Comparison of ENCODE assay signal across 7 mouse cellular contexts in the genomic region with DNA sequence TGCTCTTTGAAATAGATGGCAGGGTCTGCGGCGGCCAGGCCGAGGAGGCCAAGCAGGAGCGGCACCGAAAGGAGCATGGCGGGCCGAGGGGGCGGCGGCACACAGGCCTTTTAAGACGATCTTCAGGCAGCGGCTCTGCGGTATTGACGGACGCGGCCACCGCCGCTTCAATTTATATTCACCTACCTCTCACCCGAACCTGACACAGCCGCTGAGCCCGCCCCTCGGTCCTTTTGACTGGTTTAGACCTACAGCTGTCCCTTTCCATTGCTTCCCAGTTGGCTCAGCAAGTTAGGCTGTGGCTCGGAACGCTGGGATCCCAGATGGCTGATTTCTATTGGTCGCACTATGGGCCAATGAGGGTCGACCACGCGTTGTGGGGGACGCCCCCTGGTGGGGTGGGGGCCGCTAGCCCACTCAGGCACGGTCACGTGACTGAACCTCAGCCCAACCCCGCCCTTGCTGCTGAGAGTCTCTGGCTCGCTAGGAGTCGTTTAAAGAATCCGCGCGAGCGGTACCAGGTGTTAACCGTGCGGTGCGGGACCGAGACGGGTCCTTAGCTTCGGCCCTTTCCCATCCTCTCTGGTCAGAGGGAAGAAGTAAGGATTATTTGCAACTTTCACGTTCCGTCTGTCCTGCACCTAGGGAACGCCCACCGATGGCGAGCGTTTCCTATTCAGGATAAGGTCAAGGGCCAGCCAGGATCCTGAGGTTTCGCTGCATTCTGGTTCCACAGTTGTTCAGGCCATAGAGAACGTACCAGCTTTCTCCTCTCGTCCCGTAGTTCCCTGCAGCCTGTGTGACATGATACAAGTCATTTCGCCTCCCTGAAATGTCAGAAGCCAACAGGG. TPM values are rescaled to one million over a fixed set of nuclear protein-coding genes. Genes with fewer than 3 reads are reported as not detected.
A peak's percentile ranks its signal among the peaks of the same experiment; 100 is the strongest.
DNase-seq lines count a peak whose midpoint lies in the region; ATAC-seq lines count a peak whose summit lies in the region.

A gene (minus strand): TSS at position 213 of the 851 bp plus-strand sequence.

- DNase-seq in adrenal gland, adult 8-10 months: peak; percentile 100
- peak; percentile 100 for DNase-seq in embryo, embryonic 9.5 days (ENCODE audit: extremely low spot score)
- DNase-seq in gastrocnemius, postnatal 4 days (ENCODE audit: low spot score in 2 of 2): peak; percentile 98 to 99
- DNase-seq in left cerebral cortex, postnatal 36 days (ENCODE audit: low spot score in 2 of 2): peak; percentile 99
- DNase-seq in midbrain, embryonic 11.5 days (ENCODE audit: low spot score, missing footprints): peak; percentile 100
- DNase-seq in skeletal muscle tissue, adult 2 months (ENCODE audit: low read depth, low spot score): peak; percentile 100

- no peaks in the 10 kb centered on the region for H3K27me3 ChIP-seq in intestine, embryonic 16.5 days (replicated peaks; ENCODE audit: control insufficient read depth, insufficient read depth, low read length)
- no peaks in the 10 kb centered on the region for H3K27me3 ChIP-seq in midbrain, embryonic 11.5 days (ENCODE audit: control insufficient read depth, insufficient read depth, low read length)

- peak within 1 kb of the TSS; percentile 93 for H3K27ac ChIP-seq in intestine, embryonic 16.5 days (ENCODE audit: low read length)
- peak within 1 kb of the TSS; percentile 77 for H3K27ac ChIP-seq in midbrain, embryonic 11.5 days (ENCODE audit: low read depth, low read length)

- H3K4me2 ChIP-seq in intestine, embryonic 16.5 days (ENCODE audit: low read depth, low read length): peak within 1 kb of the TSS; percentile 77
- H3K4me2 ChIP-seq in midbrain, embryonic 11.5 days: peak within 1 kb of the TSS; percentile 78

- ATAC-seq in intestine, embryonic 16.5 days: peak; percentile 99
- peak; percentile 99 for ATAC-seq in midbrain, embryonic 11.5 days (ENCODE audit: low FRiP score)

- H3K4me3 ChIP-seq in intestine, embryonic 16.5 days (ENCODE audit: low read length): peak within 1 kb of the TSS; percentile 94
- H3K4me3 ChIP-seq in midbrain, embryonic 11.5 days (ENCODE audit: low read depth, low read length): peak within 1 kb of the TSS; percentile 97

- peaks cover 26% of the 10 kb centered on the region for H3K36me3 ChIP-seq in intestine, embryonic 16.5 days (ENCODE audit: control insufficient read depth, insufficient read depth, low read length)
- peaks cover 27% of the 10 kb centered on the region for H3K36me3 ChIP-seq in midbrain, embryonic 11.5 days (ENCODE audit: control insufficient read depth, insufficient read depth, low read length)

- under 1% methylated on average over 55 of the region's 55 CpGs for WGBS in intestine, embryonic 16.5 days
- WGBS in midbrain, embryonic 11.5 days: 1% methylated on average over 55 of the region's 55 CpGs

- intact Hi-C loops in left cerebral cortex, postnatal 36 days (cut with DNase I): no loop called here

- H3K9me3 ChIP-seq in intestine, embryonic 16.5 days (ENCODE audit: control insufficient read depth, low read length): no peaks in the 10 kb centered on the region
- H3K9me3 ChIP-seq in midbrain, embryonic 11.5 days (ENCODE audit: control insufficient read depth, low read length): no peaks in the 10 kb centered on the region

- peaks cover 32% of the 10 kb centered on the region for H3K4me1 ChIP-seq in intestine, embryonic 16.5 days (ENCODE audit: control insufficient read depth, insufficient read depth, low read length)
- H3K4me1 ChIP-seq in midbrain, embryonic 11.5 days (ENCODE audit: control insufficient read depth, insufficient read depth, low read length): peaks cover 18% of the 10 kb centered on the region

- H3K9ac ChIP-seq in intestine, embryonic 16.5 days (ENCODE audit: low read depth, low read length): peak within 1 kb of the TSS; percentile 94
- H3K9ac ChIP-seq in midbrain, embryonic 11.5 days (ENCODE audit: low read length): peak within 1 kb of the TSS; percentile 98

RNA-seq across cellular contexts. Expression of the gene that starts here (rescaled TPM):
- total RNA-seq in adrenal gland, adult 8-10 months (2022): 100 to 1,000 TPM; 629 to 719 (median 673) TPM
- 100 to 1,000 TPM; 339 to 368 TPM for total RNA-seq in gastrocnemius, postnatal 4 days (2021)
- polyA plus RNA-seq in intestine, embryonic 16.5 days (2015; fragmentation: Nextera tagmentation; extraction: Ambion mirVana): 1,204 and 1,241 TPM in 2 replicates
- 100 to 1,000 TPM; 435 to 511 TPM for total RNA-seq in left cerebral cortex, postnatal 36 days (2021)
- 708 and 747 TPM in 2 replicates for polyA plus RNA-seq in midbrain, embryonic 11.5 days (2014; fragmentation: Nextera tagmentation; extraction: Ambion mirVana)

Comparison
In these comparisons a context has a peak if more than half of its experiments do, and no peak if none do; other contexts are left out.
1. Peak in every context shown above with its lines: DNase-seq, ATAC-seq, H3K4me3 ChIP-seq and H3K27ac ChIP-seq.